Mouse (Mus musculus) hindbrain, embryonic 11.5 days (tissue): Measurements from ENCODE around the gene Ralgps1. TPM values are rescaled to one million over a fixed set of nuclear protein-coding genes. Genes with fewer than 3 reads are reported as not detected.

ENCODE experiments used
- ATAC-seq: fragments of 200-750 bp; cut with Nextera tagmentation; 2 replicates; pipeline ENCODE4 v1.8.0; 2017; ENCODE audit warnings: mild to moderate bottlenecking, moderate TSS enrichment, moderate library complexity; ENCODE audit not compliant: low FRiP score
- DNase-seq: peaks from one replicate; pipeline ENCODE4 v3.0.0-alpha.2; 2015; ENCODE audit warnings: low spot score
- H3K27ac ChIP-seq: fragments of 300-500 bp; sonication (generic); 2 replicates; pipeline ENCODE4 v1.5.1; 2014; ENCODE audit warnings: mild to moderate bottlenecking, low read depth, low read length
- H3K27me3 ChIP-seq: fragments of 300-500 bp; sonication (generic); 2 replicates; pipeline ENCODE4 v1.6.1; 2014; ENCODE audit warnings: mild to moderate bottlenecking, low read length, moderate library complexity, mixed read lengths; ENCODE audit not compliant: control insufficient read depth, insufficient read depth
- H3K36me3 ChIP-seq: fragments of 300-500 bp; sonication (generic); 2 replicates; pipeline ENCODE4 v1.6.1; 2014; ENCODE audit warnings: mild to moderate bottlenecking, low read length, moderate library complexity, mixed read lengths; ENCODE audit not compliant: control insufficient read depth, insufficient read depth
- H3K4me1 ChIP-seq: fragments of 300-500 bp; sonication (generic); replicated peaks from 2 replicates; pipeline ENCODE4 v1.6.1; 2014; ENCODE audit warnings: low read length, mixed read lengths; ENCODE audit not compliant: control insufficient read depth, insufficient read depth
- H3K4me2 ChIP-seq: fragments of 300-500 bp; sonication (generic); replicated peaks from 2 replicates; pipeline ENCODE4 v1.6.1; 2014; ENCODE audit warnings: mild to moderate bottlenecking, low read depth, low read length
- H3K4me3 ChIP-seq: fragments of 300-500 bp; sonication (generic); 2 replicates; pipeline ENCODE4 v1.5.1; 2014; ENCODE audit warnings: low read depth, low read length
- H3K9ac ChIP-seq: fragments of 300-500 bp; sonication (generic); 2 replicates; pipeline ENCODE4 v1.6.1; 2014; ENCODE audit warnings: low read depth, low read length
- H3K9me3 ChIP-seq: fragments of 300-500 bp; sonication (generic); 2 replicates; pipeline ENCODE4 v1.6.1; 2016; ENCODE audit warnings: low read length; ENCODE audit not compliant: control insufficient read depth
- WGBS: fragments of 180-500 bp; shearing (Covaris S2); extraction: QIAGEN DNeasy Blood & Tissue Kit; methylation state at CpG from one replicate; pipeline ENCODE4 v1.1.7; 2014; 5-methylcytosine and 5-hydroxymethylcytosine counted together
- polyA plus RNA-seq: library from polyadenylated mRNA; unstranded; fragments of >200 nt; fragmentation: Nextera tagmentation; extraction: Ambion mirVana; gene quantifications from 2 replicates; pipeline ENCODE4 v1.2.1, GENCODE M21; 2014

Gene Ralgps1
- polyA plus RNA-seq, 1 experiment from 2014 or later, result 20.6 TPM

DNA sequence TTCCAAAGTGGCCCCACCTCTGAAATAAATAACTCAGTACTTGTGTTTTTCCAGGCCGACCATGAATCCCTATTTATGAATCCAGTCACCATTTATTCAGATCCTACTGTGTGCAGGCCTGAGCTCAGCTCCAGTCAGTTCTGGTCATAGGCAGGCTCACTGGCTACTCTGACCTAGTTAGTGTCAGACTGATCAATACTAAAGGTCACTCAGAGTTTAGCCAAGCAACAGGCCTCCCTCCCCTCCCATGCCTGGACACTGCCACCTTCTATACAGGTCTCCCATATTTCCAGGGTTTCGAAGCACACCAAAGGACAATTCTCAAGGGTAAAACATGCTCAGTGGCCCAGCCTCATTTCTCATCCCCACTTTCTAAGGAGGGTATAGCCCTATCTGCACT, 100.7 kb downstream of the Ralgps1 start:
- Histone ChIP-seq H3K36me3 (no peaks in the 10 kb centered on the region), H3K4me3 (no peak overlapping the region), H3K4me1 (no peaks in the 10 kb centered on the region), H3K9me3 (no peaks in the 10 kb centered on the region), H3K9ac (no peak overlapping the region), H3K27ac (no peak overlapping the region), H3K4me2 (no peak overlapping the region), H3K27me3 (no peaks in the 10 kb centered on the region)
- ATAC-seq (no peak), DNase-seq (no peak)
- 97% methylated on average over 2 of the region's 2 CpGs for WGBS

- no peak overlapping the region for H3K9ac ChIP-seq
- no peak for DNase-seq
- no peaks in the 10 kb centered on the region for H3K27me3 ChIP-seq
- H3K4me1 ChIP-seq, result no peaks in the 10 kb centered on the region
- WGBS, result 86% methylated on average over 2 of the region's 2 CpGs
- no peak overlapping the region for H3K4me2 ChIP-seq
- H3K27ac ChIP-seq, result no peak overlapping the region
- no peaks in the 10 kb centered on the region for H3K9me3 ChIP-seq
- no peaks in the 10 kb centered on the region for H3K36me3 ChIP-seq
- no peak overlapping the region for H3K4me3 ChIP-seq
- no peak for ATAC-seq
These were observed 102.2 kb downstream of the Ralgps1 start for GRCm38 (mm10) chr2:33269132-33269493.

- H3K4me3 ChIP-seq, result no peak overlapping the region
- H3K27ac ChIP-seq, result no peak overlapping the region
- H3K9me3 ChIP-seq, result no peaks in the 10 kb centered on the region
- no peaks in the 10 kb centered on the region for H3K4me1 ChIP-seq
- H3K27me3 ChIP-seq, result no peaks in the 10 kb centered on the region
- no peak overlapping the region for H3K9ac ChIP-seq
- no peaks in the 10 kb centered on the region for H3K36me3 ChIP-seq
- 72% methylated on average over 6 of the region's 6 CpGs for WGBS
- H3K4me2 ChIP-seq, result no peak overlapping the region
- ATAC-seq, result no peak
- no peak for DNase-seq
These were observed 102.7 kb downstream of the Ralgps1 start for GRCm38 (mm10) chr2:33268384-33269131.

DNA sequence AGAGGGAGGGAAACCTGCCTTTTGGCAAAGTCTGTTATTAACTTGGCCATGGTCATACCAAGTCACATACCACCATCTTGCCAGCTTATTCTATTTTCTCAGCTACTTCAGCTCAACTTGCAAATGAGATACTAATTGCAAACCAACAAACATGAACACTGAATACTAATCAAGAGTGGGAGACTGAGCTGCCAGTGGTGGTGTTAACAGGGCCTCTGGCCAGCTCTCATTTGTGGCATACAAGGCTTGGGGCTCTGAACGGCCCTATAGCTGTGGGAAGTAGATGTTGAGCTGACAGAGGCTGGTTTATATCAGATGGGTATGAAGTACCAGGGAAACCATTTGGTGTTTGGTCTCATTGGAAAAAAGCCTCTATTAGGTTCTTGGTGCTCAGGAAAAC, 104.2 kb downstream of the Ralgps1 start:
- Histone ChIP-seq H3K4me1 (no peaks in the 10 kb centered on the region), H3K4me2 (no peak overlapping the region), H3K9ac (no peak overlapping the region), H3K36me3 (no peaks in the 10 kb centered on the region), H3K9me3 (no peaks in the 10 kb centered on the region), H3K27me3 (no peaks in the 10 kb centered on the region), H3K27ac (no peak overlapping the region), H3K4me3 (no peak overlapping the region)
- WGBS, result 83% methylated on average over 1 of the region's 1 CpGs
- ATAC-seq (no peak), DNase-seq (no peak)

DNA sequence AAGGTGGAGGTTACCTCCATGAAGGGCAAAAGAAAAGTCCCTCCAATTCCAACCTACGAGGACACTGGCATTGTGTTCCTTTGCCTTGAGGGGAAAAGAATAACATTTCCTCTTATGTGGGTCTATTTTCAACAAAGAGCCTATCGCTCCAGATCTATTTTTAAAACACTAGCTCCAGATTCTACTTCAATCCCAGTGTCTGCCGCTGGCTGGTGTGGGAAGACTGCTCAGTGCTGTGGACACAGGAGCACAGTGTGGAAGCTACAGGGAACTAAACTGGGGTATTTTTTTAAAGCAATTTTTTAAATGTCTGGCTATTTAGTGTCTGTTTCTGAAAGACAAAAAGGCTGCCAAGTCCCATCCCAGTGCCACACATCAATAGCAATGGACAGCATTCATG, 105.5 kb downstream of the Ralgps1 start:
- H3K27ac ChIP-seq, result no peak overlapping the region
- no peak for ATAC-seq
- H3K4me3 ChIP-seq, result no peak overlapping the region
- no peaks in the 10 kb centered on the region for H3K9me3 ChIP-seq
- H3K9ac ChIP-seq, result no peak overlapping the region
- 83% methylated on average over 3 of the region's 3 CpGs for WGBS
- no peak for DNase-seq
- H3K27me3 ChIP-seq, result no peaks in the 10 kb centered on the region
- no peaks in the 10 kb centered on the region for H3K36me3 ChIP-seq
- H3K4me2 ChIP-seq, result no peak overlapping the region
- H3K4me1 ChIP-seq, result no peaks in the 10 kb centered on the region

GRCm38 (mm10) chr2:33261475-33261874, 109.8 kb downstream of the Ralgps1 start:
- no peak overlapping the region for H3K27ac ChIP-seq
- H3K4me2 ChIP-seq, result no peak overlapping the region
- ATAC-seq (no peak), DNase-seq (no peak)
- H3K4me1 ChIP-seq, result no peaks in the 10 kb centered on the region
- H3K36me3 ChIP-seq, result no peaks in the 10 kb centered on the region
- no peaks in the 10 kb centered on the region for H3K9me3 ChIP-seq
- H3K9ac ChIP-seq, result no peak overlapping the region
- H3K4me3 ChIP-seq, result no peak overlapping the region
- 95% methylated on average over 3 of the region's 3 CpGs for WGBS
- no peaks in the 10 kb centered on the region for H3K27me3 ChIP-seq

GRCm38 (mm10) chr2:33260772-33261171, 110.5 kb downstream of the Ralgps1 start:
- H3K4me1 ChIP-seq, result no peaks in the 10 kb centered on the region
- H3K36me3 ChIP-seq, result no peaks in the 10 kb centered on the region
- H3K9me3 ChIP-seq, result no peaks in the 10 kb centered on the region
- ATAC-seq, result no peak
- WGBS, result 86% methylated on average over 8 of the region's 8 CpGs
- no peak for DNase-seq
- H3K4me3 ChIP-seq, result no peak overlapping the region
- no peak overlapping the region for H3K4me2 ChIP-seq
- no peaks in the 10 kb centered on the region for H3K27me3 ChIP-seq
- H3K9ac ChIP-seq, result no peak overlapping the region
- H3K27ac ChIP-seq, result no peak overlapping the region

- Histone ChIP-seq H3K9ac (no peak overlapping the region), H3K4me3 (no peak overlapping the region), H3K9me3 (no peaks in the 10 kb centered on the region), H3K4me2 (no peak overlapping the region), H3K36me3 (no peaks in the 10 kb centered on the region), H3K27me3 (no peaks in the 10 kb centered on the region), H3K4me1 (no peaks in the 10 kb centered on the region), H3K27ac (no peak overlapping the region)
- ATAC-seq (no peak), DNase-seq (no peak)
- 96% methylated on average over 3 of the region's 3 CpGs for WGBS
These were observed 114.3 kb downstream of the Ralgps1 start for GRCm38 (mm10) chr2:33256769-33257537.
